Mouse (Mus musculus): ENCODE measurements around the gene Pgpep1.

The Pgpep1 gene

GRCm38 (mm10) chr8:70658897-70659603, 1.1 kb downstream of the Pgpep1 start:
- DNase-seq: no peak

DNA sequence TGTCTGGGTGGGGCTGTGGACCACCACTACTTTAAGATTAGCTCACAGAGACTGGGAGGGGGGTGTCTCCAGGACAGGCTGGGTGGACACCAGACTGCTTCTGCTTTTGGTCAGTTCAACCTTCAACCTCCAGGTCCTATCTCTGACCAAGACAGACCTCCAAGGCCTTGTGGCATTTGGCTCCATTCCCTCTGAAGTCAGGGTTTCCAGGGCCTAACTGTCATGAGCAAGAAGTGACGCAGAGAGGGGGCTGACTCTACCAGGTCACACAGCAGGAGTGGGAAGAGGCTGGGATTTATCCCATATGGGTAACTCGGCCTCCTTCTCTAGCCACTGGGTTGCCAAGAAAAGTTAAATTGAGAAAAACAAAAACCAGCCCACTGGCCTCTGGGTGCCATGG, 2.4 kb downstream of the Pgpep1 start:
- no peak for DNase-seq

- DNase-seq: no peak
These were observed 3.0 kb downstream of the Pgpep1 start for GRCm38 (mm10) chr8:70657214-70657613.

DNA sequence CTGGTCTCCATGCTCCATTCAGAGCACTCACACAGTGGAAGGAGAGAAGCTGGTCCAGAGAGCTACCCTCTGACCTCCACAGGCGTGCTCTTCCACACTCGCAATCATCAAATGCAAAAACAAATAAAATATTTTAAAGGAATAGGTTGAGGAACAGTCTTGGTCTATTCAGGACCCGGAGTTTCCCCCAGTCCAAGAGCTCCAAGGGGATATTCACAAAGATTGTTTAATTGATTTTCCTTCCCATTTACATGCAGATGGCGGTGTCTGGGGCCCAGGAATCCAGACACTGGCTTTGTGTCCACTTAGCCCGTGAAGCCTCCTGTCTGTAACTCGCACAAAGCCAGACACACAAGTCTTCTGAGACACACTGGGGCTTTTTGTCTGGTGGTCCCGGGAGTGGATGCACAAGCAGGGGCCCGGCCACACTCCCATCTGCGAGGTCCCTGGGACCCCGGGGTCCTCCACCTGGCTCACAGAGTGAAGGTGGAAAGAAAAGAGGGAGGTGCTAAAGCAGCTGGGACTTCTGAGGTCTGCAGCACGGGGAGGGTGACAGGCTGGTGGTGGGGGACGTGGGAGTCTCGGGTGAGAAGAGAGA, 3.9 kb downstream of the Pgpep1 start:
- no peak for DNase-seq

DNA sequence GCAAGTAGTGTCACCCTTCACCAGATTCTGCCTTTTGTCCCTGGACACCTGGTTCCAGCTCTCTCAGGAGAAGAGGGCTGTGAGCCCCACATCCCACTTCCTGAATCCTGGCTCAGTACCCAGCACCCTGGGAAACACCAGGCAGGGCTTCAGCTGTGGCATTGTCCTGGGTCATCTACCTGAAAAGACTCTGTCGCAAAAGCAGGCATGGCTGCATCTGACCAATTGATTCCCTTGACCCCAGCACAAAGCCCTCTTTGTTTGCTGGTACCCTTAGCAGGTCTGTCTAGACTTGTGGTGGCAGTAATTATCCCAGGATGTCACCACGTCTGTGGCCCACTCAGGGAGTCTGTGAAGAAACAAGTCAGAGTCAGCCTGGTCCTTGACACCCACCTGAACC, 4.7 kb downstream of the Pgpep1 start:
- no peak for DNase-seq

- DNase-seq: no peak
These were observed 6.1 kb downstream of the Pgpep1 start for GRCm38 (mm10) chr8:70654121-70654520.

DNA sequence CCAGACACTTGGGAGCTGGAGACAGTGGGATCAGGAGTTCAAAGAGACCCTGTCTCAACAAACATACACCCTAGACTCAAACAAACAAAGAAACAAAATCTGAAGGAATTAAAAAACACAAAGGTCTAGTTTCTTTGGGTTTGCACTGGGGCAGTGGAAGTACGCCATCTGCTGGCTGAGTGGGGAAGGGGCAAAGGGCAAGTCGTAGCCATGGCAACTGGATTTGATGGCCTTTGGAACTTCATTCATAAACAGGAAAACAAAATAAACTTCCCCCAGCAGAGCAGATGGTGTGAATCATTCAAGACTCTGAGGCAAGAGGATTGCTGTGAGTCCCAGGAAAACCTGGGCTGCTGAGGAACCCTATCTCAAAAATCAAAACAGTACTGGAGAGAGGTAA, 7.0 kb downstream of the Pgpep1 start:
- peak; percentile 86 for DNase-seq

DNA sequence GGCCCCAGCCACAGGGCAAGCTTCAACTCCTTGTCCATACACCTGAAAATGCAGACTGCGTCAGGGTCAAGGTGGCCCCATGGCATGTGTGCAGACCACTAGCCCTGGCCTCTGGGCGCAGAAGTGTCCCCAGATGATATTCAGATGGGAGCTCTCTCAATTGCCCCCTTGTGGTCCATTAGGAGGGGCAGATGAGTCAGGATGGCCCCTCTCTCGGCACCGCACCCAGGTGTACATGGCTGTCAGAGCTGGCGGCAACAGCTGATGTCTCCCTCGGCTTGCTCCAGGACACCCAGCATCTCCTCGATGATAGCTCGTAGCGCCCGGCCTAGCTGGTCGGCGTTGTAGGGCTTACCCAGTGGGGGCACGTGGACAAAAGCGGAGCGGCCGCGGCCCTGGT, 9.8 kb downstream of the Pgpep1 start:
- DNase-seq: no peak

GRCm38 (mm10) chr8:70649324-70649723, 10.9 kb downstream of the Pgpep1 start:
- peak; percentile 94 for DNase-seq

- DNase-seq: no peak
These were observed 11.3 kb downstream of the Pgpep1 start for GRCm38 (mm10) chr8:70648921-70649320.

DNA sequence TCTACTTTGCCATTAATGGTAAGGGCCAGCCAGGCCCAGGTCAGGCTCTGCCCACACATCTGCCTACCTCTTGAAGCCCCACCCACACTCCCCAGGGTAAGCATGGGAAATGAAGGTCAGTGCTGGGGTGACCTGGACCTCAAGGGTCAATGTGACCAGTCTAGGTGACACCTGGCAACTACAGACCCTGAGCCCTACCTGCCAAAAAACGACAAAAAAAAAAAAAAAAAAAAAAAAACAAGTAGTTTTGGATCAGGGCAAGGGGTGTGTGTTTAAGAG, 12.1 kb downstream of the Pgpep1 start:
- no peak for DNase-seq

GRCm38 (mm10) chr8:70647343-70648163, 12.6 kb downstream of the Pgpep1 start:
- no peak for DNase-seq

- no peak for DNase-seq
These were observed 13.4 kb downstream of the Pgpep1 start for GRCm38 (mm10) chr8:70646775-70647174.

- DNase-seq: no peak
These were observed 13.8 kb downstream of the Pgpep1 start for GRCm38 (mm10) chr8:70646369-70646768.

DNA sequence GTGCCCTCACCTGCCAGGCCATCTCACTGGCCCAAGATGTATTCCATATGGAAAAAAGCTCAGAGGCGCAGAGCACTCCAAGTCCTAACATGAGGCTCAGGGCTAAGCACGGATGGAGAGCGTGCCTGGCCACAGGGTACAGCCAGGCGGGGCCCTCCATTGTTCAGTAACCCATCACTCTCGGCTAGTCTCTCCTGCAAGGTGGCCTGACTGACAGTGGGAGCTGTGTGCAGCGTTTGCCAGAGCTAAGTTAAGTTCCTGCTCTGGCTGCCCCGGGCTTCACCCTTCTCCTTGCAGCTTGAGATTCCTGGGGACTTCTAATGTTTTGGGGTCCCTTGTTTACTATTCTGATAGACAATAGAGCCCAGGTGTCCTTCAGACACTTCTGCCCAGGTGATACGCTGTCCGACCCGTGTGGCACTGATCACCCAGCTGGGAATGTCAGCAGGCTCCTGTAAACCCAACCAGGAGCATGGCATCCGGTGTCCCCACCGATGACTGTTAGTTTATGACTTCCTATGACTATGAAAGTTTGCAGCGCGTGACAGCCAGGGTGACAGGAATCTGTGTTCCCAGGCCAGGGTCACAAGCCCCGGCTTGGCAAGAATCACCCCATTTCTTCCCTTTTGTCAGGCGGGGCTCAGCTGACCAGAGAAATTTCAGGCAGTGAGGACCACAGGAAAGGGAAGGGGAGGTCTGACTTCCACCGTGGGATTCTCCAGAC, 14.5 kb downstream of the Pgpep1 start:
- DNase-seq: peak; percentile 68

DNA sequence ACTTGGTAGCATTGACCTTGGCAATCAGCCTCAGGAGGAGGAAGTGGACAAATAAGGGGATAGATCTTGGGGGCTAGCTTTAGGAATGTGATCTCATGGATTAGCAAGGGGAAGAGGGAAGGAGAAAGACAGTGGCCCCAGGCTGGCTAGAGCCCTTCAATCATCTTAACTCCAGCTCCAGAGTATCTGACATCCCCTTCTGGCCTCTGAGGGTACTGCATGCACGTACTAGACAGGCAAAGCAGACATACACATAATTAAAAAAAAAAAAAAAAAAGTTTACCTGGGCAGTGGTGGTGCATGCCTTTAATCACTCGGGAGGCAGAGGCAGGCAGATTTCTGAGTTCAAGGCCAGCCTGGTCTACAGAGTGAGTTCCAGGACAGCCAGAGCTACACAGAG, 16.1 kb downstream of the Pgpep1 start:
- DNase-seq: peak; percentile 56

GRCm38 (mm10) chr8:70643019-70643418, 17.2 kb downstream of the Pgpep1 start:
- DNase-seq: no peak

- DNase-seq: no peak
These were observed 21.4 kb downstream of the Pgpep1 start for GRCm38 (mm10) chr8:70638752-70639151.

DNA sequence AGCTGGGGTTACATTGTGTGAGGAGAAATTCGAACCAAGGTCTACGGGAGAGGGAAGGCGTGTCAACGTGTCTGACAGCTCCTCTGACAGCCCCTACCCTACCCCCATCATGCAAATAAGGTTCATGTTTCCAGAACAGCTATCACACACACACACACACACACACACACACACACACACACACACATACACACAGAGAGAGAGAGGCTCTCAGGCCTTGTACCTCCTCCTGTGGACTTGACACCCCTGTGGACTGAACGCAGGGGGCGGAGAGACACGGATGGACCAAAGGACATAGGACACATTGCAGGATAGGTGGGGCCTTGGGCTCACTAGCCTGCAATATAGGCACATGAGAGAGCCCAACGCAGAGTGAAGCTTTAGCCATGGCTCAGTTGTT, 23.4 kb downstream of the Pgpep1 start:
- DNase-seq: no peak

DNA sequence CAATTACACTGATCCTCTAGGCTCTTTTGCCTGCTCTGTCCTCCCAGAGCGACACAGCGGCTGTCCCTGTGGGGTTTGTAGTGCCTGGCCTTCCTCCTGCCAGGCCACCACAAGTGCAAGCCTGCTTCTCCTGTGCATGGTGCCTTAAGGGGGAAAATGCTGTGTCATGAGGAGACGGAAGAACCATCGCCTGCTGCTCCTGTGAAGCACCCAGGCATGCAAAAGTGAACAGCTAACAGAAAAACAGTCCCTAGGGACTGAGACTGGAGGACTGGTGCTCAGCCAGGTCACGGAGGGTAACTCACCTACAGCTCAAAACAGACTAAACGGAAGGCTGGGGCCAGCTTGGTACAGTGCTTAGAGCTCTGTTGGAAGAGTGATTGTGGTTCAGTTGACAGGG, 24.7 kb downstream of the Pgpep1 start:
- DNase-seq: no peak

GRCm38 (mm10) chr8:70634066-70634465, 26.1 kb downstream of the Pgpep1 start:
- peak; percentile 86 for DNase-seq

DNA sequence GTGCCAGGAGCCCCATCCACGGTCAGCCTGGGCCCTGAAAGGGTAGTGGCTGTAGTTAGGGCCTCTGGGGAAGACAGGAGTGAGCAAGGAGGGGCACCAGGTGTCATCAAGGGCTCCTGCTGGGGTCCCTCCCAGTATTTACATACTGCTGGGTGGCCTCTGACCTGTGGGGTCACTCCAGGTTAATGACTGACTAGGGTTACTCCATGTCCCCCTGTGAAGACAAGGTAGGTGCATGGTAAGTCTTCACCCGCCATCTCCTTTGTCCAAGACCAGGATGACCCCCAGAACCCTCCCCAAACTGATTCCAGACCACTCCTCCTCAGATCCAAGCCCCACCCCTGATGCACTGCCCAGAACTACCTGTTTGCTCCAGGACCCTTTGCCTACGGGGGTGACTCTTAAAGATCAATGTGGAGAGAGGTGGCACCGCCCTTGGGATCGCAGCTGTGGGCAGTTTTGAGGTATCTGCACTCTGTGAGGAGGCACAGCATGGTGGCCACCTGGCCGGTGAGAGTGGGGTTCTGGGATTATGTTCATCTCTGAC, 27.8 kb downstream of the Pgpep1 start, which contains the start of gene Gdf15:
Gene Gdf15 (minus strand): TSS at position 111 of the 547 bp plus-strand sequence.
- no peak for DNase-seq

- peak; percentile 72 for DNase-seq
These were observed 28.8 kb downstream of the Pgpep1 start for GRCm38 (mm10) chr8:70631436-70631835.
